Mouse (Mus musculus) C2C12 (cell line): ENCODE results near the gene Cacna1g. TPM values are rescaled to one million over a fixed set of nuclear protein-coding genes. Genes with fewer than 3 reads are reported as not detected.

Experiments used
- H3K27me3 ChIP-seq: one replicate; pipeline ENCODE4 v1.6.1; 2011; ENCODE audit not compliant: control insufficient read depth, insufficient read depth, insufficient read length
- H3K36me3 ChIP-seq: one replicate; pipeline ENCODE4 v1.6.1; 2011; ENCODE audit not compliant: control insufficient read depth, insufficient read depth
- H3K4me3 ChIP-seq: one replicate; pipeline ENCODE4 v1.5.1; 2011; ENCODE audit warnings: mild to moderate bottlenecking, control low read depth; ENCODE audit not compliant: poor library complexity, insufficient read depth, severe bottlenecking
- H3K79me2 ChIP-seq: one replicate; pipeline ENCODE4 v1.6.1; 2011; ENCODE audit not compliant: control insufficient read depth, insufficient read depth
- H3K79me3 ChIP-seq: one replicate; pipeline ENCODE4 v1.6.1; 2011; ENCODE audit warnings: low read depth, control low read depth
- H3ac ChIP-seq: one replicate; pipeline ENCODE3; 2011; ENCODE audit warnings: low read depth; ENCODE audit not compliant: control insufficient read depth, insufficient read length
- CEBPB ChIP-seq: IDR thresholded peaks from one replicate; pipeline ENCODE4 v1.6.1; 2011; ENCODE audit warnings: low read depth, mild to moderate bottlenecking, control low read depth, moderate library complexity
- CTCF ChIP-seq: IDR thresholded peaks from one replicate; pipeline ENCODE4 v1.5.1; 2011; ENCODE audit not compliant: control insufficient read depth, insufficient read depth, insufficient read length
- FOSL1 ChIP-seq: IDR thresholded peaks from one replicate; pipeline ENCODE4 v1.8.0; 2011; ENCODE audit warnings: mild to moderate bottlenecking, low read length; ENCODE audit not compliant: poor library complexity, insufficient read depth, severe bottlenecking
- MAX ChIP-seq: IDR thresholded peaks from one replicate; pipeline ENCODE4 v1.6.1; 2011; ENCODE audit warnings: mild to moderate bottlenecking, control low read depth
- MYOD1 ChIP-seq: IDR thresholded peaks from one replicate; pipeline ENCODE4 v1.6.1; 2011; ENCODE audit warnings: low read depth; ENCODE audit not compliant: control insufficient read depth, insufficient read length
- MYOG ChIP-seq: IDR thresholded peaks from one replicate; pipeline ENCODE4 v1.6.1; 2011; ENCODE audit not compliant: control insufficient read depth, insufficient read length; ENCODE audit errors: extremely low read depth
- USF1 ChIP-seq: IDR thresholded peaks from one replicate; pipeline ENCODE4 v1.6.1; 2011; ENCODE audit warnings: low read depth, mild to moderate bottlenecking, control low read depth, moderate library complexity
- polyA plus RNA-seq: library from polyadenylated mRNA; unstranded; fragments of >200 nt; fragmentation: generic; extraction: Trizol; gene quantifications from one replicate; pipeline ENCODE4 v1.2.1, GENCODE M21; 2012; ENCODE audit warnings: missing spikeins

Gene Cacna1g
- polyA plus RNA-seq, 1 experiment = 0.04 TPM

- TF ChIP-seq MAX = no peak
- no peak for TF ChIP-seq USF1
- no peak for TF ChIP-seq CEBPB
- no peak for TF ChIP-seq MYOG
- TF ChIP-seq CTCF = no peak
- no peak for TF ChIP-seq MYOD1
- no peak for TF ChIP-seq FOSL1
- no peaks in the 10 kb centered on the region for H3K79me2 ChIP-seq
- no peak overlapping the region for H3ac ChIP-seq
- no peaks in the 10 kb centered on the region for H3K79me3 ChIP-seq
- no peak overlapping the region for H3K4me3 ChIP-seq
- no peaks in the 10 kb centered on the region for H3K36me3 ChIP-seq
- peaks cover 16% of the 10 kb centered on the region for H3K27me3 ChIP-seq
Observed at GRCm38 (mm10) chr11:94390825-94391224, 83.2 kb downstream of the Cacna1g start.

- Histone ChIP-seq H3K79me2 (no peaks in the 10 kb centered on the region), H3K4me3 (no peak overlapping the region), H3K79me3 (no peaks in the 10 kb centered on the region), H3ac (no peak overlapping the region), H3K36me3 (no peaks in the 10 kb centered on the region), H3K27me3 (peaks cover 16% of the 10 kb centered on the region)
- TF ChIP-seq MYOG = no peak
- TF ChIP-seq CTCF = no peak
- TF ChIP-seq USF1 = no peak
- TF ChIP-seq MAX = no peak
- no peak for TF ChIP-seq FOSL1
- TF ChIP-seq MYOD1 = no peak
Observed at GRCm38 (mm10) chr11:94389724-94390396, 84.1 kb downstream of the Cacna1g start.

- H3ac ChIP-seq = no peak overlapping the region
- H3K79me3 ChIP-seq = no peaks in the 10 kb centered on the region
- H3K27me3 ChIP-seq = peaks cover 16% of the 10 kb centered on the region
- TF ChIP-seq MYOD1 (no peak), USF1 (no peak), MAX (no peak), FOSL1 (no peak), CEBPB (no peak), CTCF (no peak), MYOG (no peak)
- no peak overlapping the region for H3K4me3 ChIP-seq
- no peaks in the 10 kb centered on the region for H3K79me2 ChIP-seq
- no peaks in the 10 kb centered on the region for H3K36me3 ChIP-seq
Observed at GRCm38 (mm10) chr11:94389021-94389420, 85.0 kb downstream of the Cacna1g start.

- peaks cover 16% of the 10 kb centered on the region for H3K27me3 ChIP-seq
- no peaks in the 10 kb centered on the region for H3K79me3 ChIP-seq
- no peaks in the 10 kb centered on the region for H3K36me3 ChIP-seq
- TF ChIP-seq USF1 (no peak), FOSL1 (no peak), CTCF (no peak), CEBPB (no peak), MYOD1 (no peak), MAX (no peak), MYOG (no peak)
- no peaks in the 10 kb centered on the region for H3K79me2 ChIP-seq
- no peak overlapping the region for H3K4me3 ChIP-seq
- H3ac ChIP-seq = no peak overlapping the region
Observed at GRCm38 (mm10) chr11:94387756-94388155, 86.2 kb downstream of the Cacna1g start.

DNA sequence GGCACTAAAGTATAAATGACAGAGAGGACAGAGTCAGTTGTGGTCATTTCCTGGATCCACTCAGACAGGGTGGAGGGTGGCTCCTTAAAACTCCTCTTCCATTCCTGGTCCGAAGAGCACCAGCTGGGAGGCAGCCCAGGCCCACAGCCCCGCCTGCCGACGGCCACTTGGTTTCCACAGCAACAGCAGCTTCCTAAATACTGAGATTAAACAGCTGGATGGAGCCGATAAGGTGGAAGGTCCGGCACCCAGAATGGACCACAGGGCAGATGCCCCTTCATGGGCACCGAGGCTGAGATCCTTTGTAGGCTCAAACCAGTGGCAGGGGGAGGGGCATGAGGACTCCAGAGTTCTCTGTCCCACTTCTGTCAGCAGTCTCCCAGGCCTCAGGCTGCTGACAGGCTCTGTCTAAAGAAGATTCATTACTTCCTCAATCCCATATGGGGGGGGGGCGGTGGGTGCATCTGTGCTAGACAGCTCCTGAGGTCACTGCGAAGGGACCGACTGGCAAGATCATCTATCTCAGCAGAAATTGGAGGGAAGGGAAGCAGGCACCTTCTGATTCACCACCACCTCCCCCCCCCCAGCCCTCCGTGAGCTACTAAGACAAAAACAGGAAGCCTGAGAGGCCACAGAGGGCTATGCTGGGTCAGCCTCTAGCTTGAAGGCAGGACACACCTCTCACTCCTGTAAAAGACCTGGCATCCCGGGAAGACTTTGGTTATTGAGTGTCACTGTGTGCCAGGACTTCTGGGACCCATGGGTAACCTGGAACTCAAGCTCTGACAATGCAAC is 87.8 kb downstream of the Cacna1g start:
- no peaks in the 10 kb centered on the region for H3K79me3 ChIP-seq
- H3K4me3 ChIP-seq = no peak overlapping the region
- no peak overlapping the region for H3ac ChIP-seq
- TF ChIP-seq MAX (no peak), USF1 (no peak), CTCF (no peak), MYOG (no peak), CEBPB (no peak)
- H3K79me2 ChIP-seq = no peaks in the 10 kb centered on the region
- peaks cover under 1% of the 10 kb centered on the region for H3K27me3 ChIP-seq
- H3K36me3 ChIP-seq = no peaks in the 10 kb centered on the region

- Histone ChIP-seq H3K79me3 (no peaks in the 10 kb centered on the region), H3K36me3 (no peaks in the 10 kb centered on the region), H3ac (no peak overlapping the region), H3K79me2 (no peaks in the 10 kb centered on the region), H3K4me3 (no peak overlapping the region), H3K27me3 (no peaks in the 10 kb centered on the region)
- TF ChIP-seq USF1 = no peak
- TF ChIP-seq CTCF = no peak
- no peak for TF ChIP-seq MAX
- TF ChIP-seq MYOD1 = no peak
- no peak for TF ChIP-seq FOSL1
- TF ChIP-seq MYOG = no peak
- TF ChIP-seq CEBPB = no peak
Observed at GRCm38 (mm10) chr11:94379736-94380135, 94.3 kb downstream of the Cacna1g start.
